In the genomic region with DNA sequence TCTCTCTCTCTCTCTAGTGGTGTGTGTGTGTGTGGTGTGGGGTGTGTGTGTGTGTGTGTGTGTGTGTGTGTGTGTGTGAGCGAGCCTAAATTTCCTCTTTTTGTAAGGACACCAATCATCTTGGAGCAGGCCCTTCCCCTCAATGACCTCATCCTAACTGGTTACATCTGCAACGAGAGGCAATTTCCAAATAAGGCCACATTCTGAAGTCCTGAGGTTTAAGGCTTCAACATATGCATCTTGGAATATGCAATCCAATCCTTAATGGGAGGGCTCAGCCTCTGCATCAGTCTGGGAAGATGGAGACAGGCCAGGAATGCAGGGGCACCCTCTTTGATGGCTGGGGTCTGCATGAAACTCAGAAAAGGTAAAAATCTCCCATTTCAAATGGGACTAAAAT, we compare ENCODE assay signal across 8 mouse cellular contexts. TPM values are rescaled to one million over a fixed set of nuclear protein-coding genes. Genes with fewer than 3 reads are reported as not detected.
A peak's percentile ranks its signal among the peaks of the same experiment; 100 is the strongest.
DNase-seq lines count a peak whose midpoint lies in the region; ATAC-seq and TF ChIP-seq lines count a peak whose summit lies in the region.

No protein-coding gene starts in this region.

- TF ChIP-seq EP300 in lung, postnatal 0 days (IDR thresholded peaks at IDR 0.05) = 0 out of 2 replicates have a peak, but pooled peaks have one; percentile 2

- ATAC-seq in kidney, postnatal 0 days (replicated peaks; ENCODE audit: low FRiP score, low read depth) = peak; percentile 29; the same call in 1 of the 2 replicates
- ATAC-seq in lung, postnatal 0 days = peak; percentile 63

- peaks cover 15% of the 10 kb centered on the region; the same call in 1 of the 2 replicates for H3K4me1 ChIP-seq in kidney, postnatal 0 days (replicated peaks; ENCODE audit: insufficient read depth, low read length)
- no peaks in the 10 kb centered on the region for H3K4me1 ChIP-seq in kidney, adult 2 months (ENCODE audit: control insufficient read depth, insufficient read depth, low read length)
- peaks cover 10% of the 10 kb centered on the region for H3K4me1 ChIP-seq in lung, postnatal 0 days (ENCODE audit: insufficient read depth, low read depth, low read length)

- intact Hi-C loops in gastrocnemius, postnatal 36 days (cut with DNase I) = no loop called here

- DNase-seq in kidney, postnatal 0 days (ENCODE audit: low spot score) = peak; percentile 92
- no peak for DNase-seq in kidney, adult 2 months
- peak; percentile 47 for DNase-seq in embryo, embryonic 9.5 days (ENCODE audit: extremely low spot score)
- DNase-seq in heart, postnatal 4 days = peak; percentile 54
- peak; percentile 91 for DNase-seq in lung, postnatal 0 days (ENCODE audit: low spot score)
- peak; percentile 54 for DNase-seq in yolk sac, embryonic 10.5 days (ENCODE audit: low spot score)
- DNase-seq in right cerebral cortex, adult 18-20 months = no peak
- DNase-seq in gastrocnemius, postnatal 36 days = no peak

- no peak overlapping the region for H3K4me2 ChIP-seq in kidney, postnatal 0 days (ENCODE audit: low read length)
- no peak overlapping the region for H3K4me2 ChIP-seq in lung, postnatal 0 days (replicated peaks; ENCODE audit: low read depth, low read length)

- no peaks in the 10 kb centered on the region for H3K27me3 ChIP-seq in kidney, postnatal 0 days (ENCODE audit: insufficient read depth, low read length)
- no peaks in the 10 kb centered on the region for H3K27me3 ChIP-seq in kidney, adult 2 months (replicated peaks; ENCODE audit: control insufficient read depth, insufficient read depth, low read length)
- H3K27me3 ChIP-seq in lung, postnatal 0 days (replicated peaks; ENCODE audit: insufficient read depth, low read length) = no peaks in the 10 kb centered on the region

- no peak overlapping the region for H3K4me3 ChIP-seq in kidney, postnatal 0 days (replicated peaks; ENCODE audit: low read depth, low read length)
- no peak overlapping the region for H3K4me3 ChIP-seq in kidney, adult 2 months (ENCODE audit: insufficient read depth, low read depth, low read length)
- no peak overlapping the region for H3K4me3 ChIP-seq in lung, postnatal 0 days (ENCODE audit: low read depth, low read length)

- TF ChIP-seq CTCF in kidney, postnatal 0 days (IDR thresholded peaks at IDR 0.05; ENCODE audit: low read depth) = no peak
- TF ChIP-seq CTCF in kidney, adult 2 months (conservative IDR thresholded peaks at IDR 0.05; ENCODE audit: insufficient read depth, insufficient read length, low read depth, low read length) = no peak
- no peak for TF ChIP-seq CTCF in lung, postnatal 0 days (IDR thresholded peaks at IDR 0.05)

- TF ChIP-seq POLR2A in kidney, adult 2 months (IDR thresholded peaks at IDR 0.05; ENCODE audit: low read depth, low read length) = no peak

- H3K9ac ChIP-seq in kidney, postnatal 0 days (ENCODE audit: low read depth, low read length) = no peak overlapping the region
- H3K9ac ChIP-seq in lung, postnatal 0 days (replicated peaks; ENCODE audit: low read depth) = no peak overlapping the region

- no peaks in the 10 kb centered on the region for H3K36me3 ChIP-seq in kidney, postnatal 0 days (ENCODE audit: insufficient read depth, low read length)
- H3K36me3 ChIP-seq in kidney, adult 2 months (ENCODE audit: control insufficient read depth, insufficient read depth, low read length) = no peaks in the 10 kb centered on the region
- H3K36me3 ChIP-seq in lung, postnatal 0 days (ENCODE audit: insufficient read depth, low read length) = no peaks in the 10 kb centered on the region

- peak overlapping the region; percentile 87 for H3K27ac ChIP-seq in kidney, postnatal 0 days
- H3K27ac ChIP-seq in kidney, adult 2 months (ENCODE audit: insufficient read depth, low read depth, low read length) = no peak overlapping the region
- peak overlapping the region; percentile 85 for H3K27ac ChIP-seq in lung, postnatal 0 days (ENCODE audit: low read length)

- WGBS in kidney, postnatal 0 days = 54% methylated on average over 2 of the region's 2 CpGs
- WGBS in kidney, adult 2 months = 59% methylated on average over 2 of the region's 2 CpGs
- 21% methylated on average over 2 of the region's 2 CpGs for WGBS in lung, postnatal 0 days

- no peaks in the 10 kb centered on the region for H3K9me3 ChIP-seq in kidney, postnatal 0 days (replicated peaks; ENCODE audit: low read length)
- H3K9me3 ChIP-seq in lung, postnatal 0 days (ENCODE audit: low read length) = no peaks in the 10 kb centered on the region

RNA-seq across cellular contexts. Expression of a gene that starts 2.6 kb away (rescaled TPM):
- polyA plus RNA-seq in kidney, postnatal 0 days (2015; fragmentation: Nextera tagmentation; extraction: Ambion mirVana) = 161 and 165 TPM in 2 replicates
- 22.2 and 39.8 TPM in 2 replicates for polyA plus RNA-seq in kidney, adult 2 months (2012; rRNA removed)
- 100 to 1,000 TPM in 1 of 2 experiments, 10 to 100 TPM in 1; 93.3 to 108 TPM for total RNA-seq in heart, postnatal 4 days (2021)
- polyA plus RNA-seq in lung, postnatal 0 days (2015; fragmentation: Nextera tagmentation; extraction: Ambion mirVana) = 90.8 and 92.3 TPM in 2 replicates
- 10 to 100 TPM; 37.2 to 75.3 TPM for total RNA-seq in gastrocnemius, postnatal 36 days (2021)

RNA-seq across cellular contexts. Expression of a gene that starts 16.4 kb away (rescaled TPM):
- 2.2 and 3.0 TPM in 2 replicates for polyA plus RNA-seq in kidney, postnatal 0 days (2015; fragmentation: Nextera tagmentation; extraction: Ambion mirVana)
- 0.54 and 103 TPM in 2 replicates for polyA plus RNA-seq in kidney, adult 2 months (2012; rRNA removed)
- 10 to 100 TPM in 1 of 2 experiments, 1 to 10 TPM in 1; 6.6 to 16.4 TPM for total RNA-seq in heart, postnatal 4 days (2021)
- 1.9 and 2.1 TPM in 2 replicates for polyA plus RNA-seq in lung, postnatal 0 days (2015; fragmentation: Nextera tagmentation; extraction: Ambion mirVana)
- over 10,000 TPM; 17,613 to 18,280 TPM for total RNA-seq in gastrocnemius, postnatal 36 days (2021)

RNA-seq across cellular contexts. Expression of a gene that starts 23.4 kb away (rescaled TPM):
- polyA plus RNA-seq in kidney, postnatal 0 days (2015; fragmentation: Nextera tagmentation; extraction: Ambion mirVana) = 2.5 and 4.8 TPM in 2 replicates
- polyA plus RNA-seq in kidney, adult 2 months (2012; rRNA removed) = 1.8 and 3.3 TPM in 2 replicates
- not detected for total RNA-seq in heart, postnatal 4 days (2021)
- 0.47 and 1.1 TPM in 2 replicates for polyA plus RNA-seq in lung, postnatal 0 days (2015; fragmentation: Nextera tagmentation; extraction: Ambion mirVana)
- total RNA-seq in gastrocnemius, postnatal 36 days (2021) = not detected

RNA-seq across cellular contexts. Expression of a gene that starts 40.6 kb away (rescaled TPM):
- polyA plus RNA-seq in kidney, postnatal 0 days (2015; fragmentation: Nextera tagmentation; extraction: Ambion mirVana) = 3.4 TPM in 2 replicates
- polyA plus RNA-seq in kidney, adult 2 months (2012; rRNA removed) = 48.3 TPM in 1 of 2 replicates, not detected in the other
- 10 to 100 TPM in 1 of 2 experiments, under 1 TPM in 1; 0.98 to 10.9 TPM for total RNA-seq in heart, postnatal 4 days (2021)
- polyA plus RNA-seq in lung, postnatal 0 days (2015; fragmentation: Nextera tagmentation; extraction: Ambion mirVana) = 1.5 and 2.2 TPM in 2 replicates
- total RNA-seq in gastrocnemius, postnatal 36 days (2021) = over 10,000 TPM; 32,612 to 32,921 TPM

Comparison
In these comparisons a context has a peak if more than half of its experiments do, and no peak if none do; other contexts are left out.
1. DNase-seq: peak in kidney, postnatal 0 days (single experiment), embryo, embryonic 9.5 days (single experiment), heart, postnatal 4 days (single experiment), lung, postnatal 0 days (single experiment) and yolk sac, embryonic 10.5 days (single experiment); none in kidney, adult 2 months (single experiment), right cerebral cortex, adult 18-20 months (single experiment) and gastrocnemius, postnatal 36 days (0 of 2).